Mouse (Mus musculus) heart, postnatal 4 days (tissue): ENCODE data around the gene Gm21977. TPM values are rescaled to one million over a fixed set of nuclear protein-coding genes. Genes with fewer than 3 reads are reported as not detected.
"Not testable (repeated sequence)": the region's sequence is repeated elsewhere in the genome, so short reads cannot be mapped to it uniquely, and the experiment has no call there.

Source experiments
- DNase-seq: peaks from one replicate; pipeline ENCODE4 v3.0.0; 2021
- total RNA-seq, 2 experiments: library from RNA; stranded (reverse); gene quantifications; 2 replicates each; pipeline ENCODE4 v1.2.3; 2021

Gm21977 gene
- total RNA-seq, result not detected

DNA sequence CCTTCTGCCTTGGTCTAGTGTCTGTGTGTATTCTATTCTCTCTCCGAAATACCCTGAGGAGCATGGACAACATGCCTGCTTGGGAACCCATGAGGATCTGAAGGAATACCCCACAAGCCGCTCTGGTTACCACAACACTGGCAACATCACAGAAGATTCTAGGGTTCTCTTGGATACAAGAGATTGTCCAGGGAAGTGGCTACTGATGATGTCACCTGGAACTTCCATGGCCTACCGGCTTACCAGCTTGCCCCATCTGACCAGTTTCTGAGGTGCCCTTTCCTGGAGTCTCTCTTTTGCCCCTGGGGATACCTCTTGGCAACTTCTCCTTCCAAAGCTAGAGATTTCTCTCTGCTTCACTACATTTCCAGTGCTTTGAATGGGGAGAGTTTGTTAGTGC lies at the start of gene Gm21977:
Gm21977 (minus strand) TSS at position 101 of the 400 bp plus-strand sequence.
- DNase-seq, result not testable (repeated sequence)

Other genes with a start within 250 kb of the Gm21977 start
- not detected for gene Gm3633, start 211.6 kb downstream of the Gm21977 start, total RNA-seq
- gene Gm10378, start 197.5 kb downstream of the Gm21977 start, total RNA-seq, result not detected
- not detected for gene Gm3015, start 84.7 kb downstream of the Gm21977 start, total RNA-seq
- gene Gm10377, start 55.5 kb downstream of the Gm21977 start, total RNA-seq, result not detected
- not detected for gene Gm8082, start 140.1 kb upstream of the Gm21977 start, total RNA-seq
- not detected for gene Gm10376, start 162.2 kb upstream of the Gm21977 start, total RNA-seq
- gene Gm8094, start 223.2 kb upstream of the Gm21977 start, total RNA-seq, result not detected
- gene Gm8104, start 247.1 kb upstream of the Gm21977 start, total RNA-seq, result not detected